Mouse (Mus musculus): ENCODE data around the gene Hes5.

GRCm38 (mm10) chr4:155006296-155006695 is 45.6 kb downstream of the Hes5 start:
- TF ChIP-seq CTCF (conservative IDR thresholded peaks at IDR 0.05; ENCODE audit: low read length) = no peak
- no peak for TF ChIP-seq NANOG (IDR thresholded peaks at IDR 0.05; ENCODE audit: borderline replicate concordance, low read length)
